Mouse (Mus musculus) E14TG2a.4 (cell line): ENCODE measurements around the gene Tecpr1.

ENCODE experiments used
- CTCF ChIP-seq: conservative IDR thresholded peaks from 2 replicates; pipeline ENCODE4 v1.5.1; 2014; ENCODE audit warnings: low read length
- POU5F1 ChIP-seq: IDR thresholded peaks from 2 replicates; pipeline ENCODE4 v1.6.1; 2014; ENCODE audit warnings: low read length, borderline replicate concordance

GRCm38 (mm10) chr5:144230216-144230615 is 6.8 kb upstream of the Tecpr1 start:
- TF ChIP-seq CTCF = no peak
- no peak for TF ChIP-seq POU5F1
